Mouse (Mus musculus) lung, postnatal 0 days (tissue): ENCODE measurements around the gene Ankrd52.

Experiments used
- CTCF ChIP-seq: IDR thresholded peaks from 2 replicates; pipeline ENCODE4 v1.5.1; 2016; ENCODE audit warnings: antibody characterized with exemption, mild to moderate bottlenecking
- EP300 ChIP-seq: IDR thresholded peaks from 2 replicates; pipeline ENCODE4 v1.6.1; 2016; ENCODE audit warnings: antibody characterized with exemption, mild to moderate bottlenecking, control low read depth

- TF ChIP-seq CTCF (no peak), EP300 (no peak)
Measured at GRCm38 (mm10) chr10:128397466-128397865, 20.6 kb downstream of the Ankrd52 start.
